Mouse (Mus musculus): Measurements from ENCODE around the gene P3h2. TPM values are rescaled to one million over a fixed set of nuclear protein-coding genes. Genes with fewer than 3 reads are reported as not detected.

The P3h2 gene
- polyA plus RNA-seq, 1 experiment from 2014 or later: 1.0 TPM

DNA sequence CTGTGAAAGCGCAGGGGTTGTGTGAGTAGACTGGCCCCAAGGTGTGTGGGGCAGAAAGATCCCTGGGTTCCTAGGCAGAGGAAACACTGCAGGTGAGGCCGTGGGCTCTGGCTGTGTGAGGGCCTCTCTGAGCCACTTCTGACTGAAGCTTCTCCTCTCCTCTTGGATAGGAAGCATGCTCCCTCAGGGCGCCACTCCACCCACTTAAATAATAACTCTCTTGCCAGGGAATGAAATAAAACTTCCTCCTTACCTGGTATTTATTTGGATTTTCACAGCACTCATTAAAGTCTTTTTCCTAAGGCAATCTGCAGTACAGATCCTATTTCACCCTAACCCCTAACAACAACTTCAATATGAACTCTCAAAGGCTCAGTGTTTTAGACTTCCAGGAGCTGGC lies 151.0 kb downstream of the P3h2 start:
- Histone ChIP-seq H3K27ac (ENCODE audit: low read length) (no peak overlapping the region), H3K4me1 (ENCODE audit: control insufficient read depth, insufficient read depth, low read length) (no peaks in the 10 kb centered on the region), H3K4me2 (ENCODE audit: low read depth, low read length) (no peak overlapping the region), H3K27me3 (replicated peaks; ENCODE audit: control insufficient read depth, insufficient read depth, low read length) (no peaks in the 10 kb centered on the region), H3K36me3 (ENCODE audit: control insufficient read depth, insufficient read depth, low read length) (no peaks in the 10 kb centered on the region), H3K4me3 (ENCODE audit: low read length) (no peak overlapping the region), H3K9me3 (ENCODE audit: control insufficient read depth, low read length) (no peaks in the 10 kb centered on the region), H3K9ac (ENCODE audit: low read depth, low read length) (no peak overlapping the region)
- 87% methylated on average over 3 of the region's 3 CpGs for WGBS
- no peak for ATAC-seq

DNA sequence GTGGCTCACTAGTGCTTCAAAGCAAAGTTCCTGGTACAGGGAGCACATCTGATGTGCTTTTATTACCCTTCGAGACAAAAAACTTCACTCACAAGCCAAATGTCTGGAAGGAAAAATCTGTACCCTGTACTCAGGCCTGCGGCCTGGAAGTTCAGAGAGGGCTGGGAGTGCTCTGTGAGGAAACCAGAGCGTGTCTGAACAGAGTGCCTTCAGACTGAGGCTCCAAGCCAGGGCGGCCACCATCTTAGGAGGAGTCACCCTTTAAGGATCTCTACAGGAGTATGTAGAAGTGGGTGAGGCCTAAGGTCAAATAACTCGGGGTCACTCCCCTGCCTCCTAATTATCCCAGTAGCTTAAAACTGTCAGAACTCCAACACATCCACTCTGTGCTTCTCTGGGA lies 152.2 kb downstream of the P3h2 start:
- H3K9me3 ChIP-seq (ENCODE audit: control insufficient read depth, low read length): no peaks in the 10 kb centered on the region
- no peak overlapping the region for H3K4me3 ChIP-seq (ENCODE audit: low read length)
- no peaks in the 10 kb centered on the region for H3K36me3 ChIP-seq (ENCODE audit: control insufficient read depth, insufficient read depth, low read length)
- H3K4me2 ChIP-seq (ENCODE audit: low read depth, low read length): no peak overlapping the region
- H3K9ac ChIP-seq (ENCODE audit: low read depth, low read length): no peak overlapping the region
- no peaks in the 10 kb centered on the region for H3K27me3 ChIP-seq (replicated peaks; ENCODE audit: control insufficient read depth, insufficient read depth, low read length)
- H3K27ac ChIP-seq (ENCODE audit: low read length): no peak overlapping the region
- H3K4me1 ChIP-seq (ENCODE audit: control insufficient read depth, insufficient read depth, low read length): no peaks in the 10 kb centered on the region
- WGBS: 80% methylated on average over 5 of the region's 5 CpGs
- ATAC-seq: no peak

DNA sequence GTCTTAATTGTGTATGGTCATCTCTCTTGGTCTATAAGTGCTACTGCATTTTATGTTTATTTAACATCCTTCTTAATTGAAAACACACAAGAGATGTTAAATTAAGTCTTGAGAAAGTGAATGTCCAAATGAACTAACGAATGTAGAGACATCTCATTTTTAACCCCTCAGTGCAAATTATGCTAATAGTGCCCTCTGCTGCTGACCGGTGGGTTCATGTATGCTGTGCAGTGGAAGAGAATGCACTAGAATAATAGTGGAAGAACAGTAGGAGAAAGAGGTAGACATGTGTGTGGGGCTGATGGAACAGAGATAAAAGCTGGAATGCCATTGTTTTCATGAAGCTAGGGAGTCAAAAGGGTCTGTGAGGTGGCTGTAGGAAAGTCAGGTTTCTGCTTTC lies 153.6 kb downstream of the P3h2 start:
- H3K4me1 ChIP-seq (ENCODE audit: control insufficient read depth, insufficient read depth, low read length): no peaks in the 10 kb centered on the region
- ATAC-seq: no peak

DNA sequence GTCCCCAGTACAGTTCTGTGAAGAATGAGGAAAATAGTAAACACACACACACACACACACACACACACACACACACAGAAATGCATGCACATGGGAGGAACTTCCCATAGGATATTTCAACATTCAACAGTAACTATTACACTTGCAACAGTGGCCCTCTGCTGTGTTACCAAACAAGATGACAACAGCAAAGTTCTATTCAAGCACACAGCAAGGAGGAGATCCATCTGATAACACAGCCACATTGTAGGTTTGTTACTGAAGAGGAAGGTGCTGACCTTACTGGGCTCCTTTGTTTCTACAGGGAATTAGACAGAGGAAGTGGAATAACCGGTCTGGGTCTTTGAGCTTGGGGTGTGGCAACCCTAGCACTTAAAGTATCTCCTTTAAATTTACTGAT lies 157.5 kb downstream of the P3h2 start:
- 59% methylated on average over 1 of the region's 1 CpGs for WGBS
- H3K4me1 ChIP-seq (ENCODE audit: control insufficient read depth, insufficient read depth, low read length): no peaks in the 10 kb centered on the region
- no peaks in the 10 kb centered on the region for H3K36me3 ChIP-seq (ENCODE audit: control insufficient read depth, insufficient read depth, low read length)
- H3K4me3 ChIP-seq (ENCODE audit: low read length): no peak overlapping the region
- no peak overlapping the region for H3K27ac ChIP-seq (ENCODE audit: low read length)
- H3K4me2 ChIP-seq (ENCODE audit: low read depth, low read length): no peak overlapping the region
- H3K9me3 ChIP-seq (ENCODE audit: control insufficient read depth, low read length): no peaks in the 10 kb centered on the region
- no peaks in the 10 kb centered on the region for H3K27me3 ChIP-seq (replicated peaks; ENCODE audit: control insufficient read depth, insufficient read depth, low read length)
- no peak overlapping the region for H3K9ac ChIP-seq (ENCODE audit: low read depth, low read length)
- ATAC-seq: no peak

More for the DNA sequence above, 153.6 kb downstream of the P3h2 start:
- WGBS: 60% methylated on average over 2 of the region's 2 CpGs
- Histone ChIP-seq H3K9me3 (ENCODE audit: control insufficient read depth, low read length) (no peaks in the 10 kb centered on the region), H3K27me3 (replicated peaks; ENCODE audit: control insufficient read depth, insufficient read depth, low read length) (no peaks in the 10 kb centered on the region), H3K4me3 (ENCODE audit: low read length) (no peak overlapping the region), H3K4me2 (ENCODE audit: low read depth, low read length) (no peak overlapping the region), H3K27ac (ENCODE audit: low read length) (no peak overlapping the region), H3K36me3 (ENCODE audit: control insufficient read depth, insufficient read depth, low read length) (no peaks in the 10 kb centered on the region), H3K9ac (ENCODE audit: low read depth, low read length) (no peak overlapping the region)

DNA sequence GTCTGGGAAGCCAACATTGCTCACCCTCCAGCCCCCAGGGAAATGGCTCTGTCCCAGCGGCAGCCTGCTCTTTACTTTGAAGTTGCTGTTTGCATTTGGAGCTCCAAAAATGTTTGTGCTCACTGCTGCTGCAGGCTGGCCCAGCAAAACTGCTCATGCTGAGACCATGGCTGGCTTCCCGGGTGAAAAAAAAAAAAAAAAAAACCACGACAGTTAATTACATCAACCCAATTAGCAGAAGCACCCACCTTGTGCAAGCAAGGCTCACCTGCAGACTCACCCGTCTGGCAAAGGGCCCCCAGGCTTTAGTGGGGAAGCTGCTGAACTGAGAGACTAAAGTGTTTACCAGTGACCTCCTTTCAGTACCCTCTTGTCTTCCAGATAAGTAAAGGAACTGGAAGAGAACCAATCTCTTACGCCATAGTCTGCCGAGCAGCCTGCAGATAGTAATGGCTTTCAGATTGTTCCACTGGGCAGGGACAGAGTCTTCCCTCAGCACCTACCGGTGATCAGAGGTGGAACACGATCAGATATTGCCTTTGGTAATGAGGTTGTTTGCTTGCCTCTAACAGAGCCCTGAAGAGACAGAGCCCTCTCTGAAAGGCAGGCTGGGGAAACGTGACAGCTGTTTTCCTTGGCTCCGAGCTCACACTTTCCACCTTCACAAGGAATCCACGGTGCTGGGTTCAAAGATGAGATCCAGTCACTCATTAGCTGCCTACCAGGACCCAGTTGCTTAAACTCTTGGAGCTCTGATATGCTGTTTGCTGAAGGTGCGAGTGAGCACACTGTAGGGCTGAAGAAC lies 160.2 kb downstream of the P3h2 start:
- no peaks in the 10 kb centered on the region; the same call in 1 of the 2 replicates for H3K9me3 ChIP-seq (ENCODE audit: control insufficient read depth, low read length)
- no peaks in the 10 kb centered on the region for H3K36me3 ChIP-seq (ENCODE audit: control insufficient read depth, insufficient read depth, low read length)
- no peak overlapping the region for H3K9ac ChIP-seq (ENCODE audit: low read depth, low read length)
- H3K4me1 ChIP-seq (ENCODE audit: control insufficient read depth, insufficient read depth, low read length): no peaks in the 10 kb centered on the region
- no peak overlapping the region for H3K4me2 ChIP-seq (ENCODE audit: low read depth, low read length)
- WGBS: 46% methylated on average over 12 of the region's 12 CpGs
- no peaks in the 10 kb centered on the region for H3K27me3 ChIP-seq (replicated peaks; ENCODE audit: control insufficient read depth, insufficient read depth, low read length)
- no peak for ATAC-seq
- H3K4me3 ChIP-seq (ENCODE audit: low read length): no peak overlapping the region
- H3K27ac ChIP-seq (ENCODE audit: low read length): no peak overlapping the region

GRCm38 (mm10) chr16:25942261-25942660 lies 163.3 kb downstream of the P3h2 start:
- Histone ChIP-seq H3K4me3 (ENCODE audit: low read length) (no peak overlapping the region), H3K9me3 (ENCODE audit: control insufficient read depth, low read length) (no peaks in the 10 kb centered on the region; the same call in 1 of the 2 replicates), H3K36me3 (ENCODE audit: control insufficient read depth, insufficient read depth, low read length) (no peaks in the 10 kb centered on the region), H3K4me2 (ENCODE audit: low read depth, low read length) (no peak overlapping the region), H3K4me1 (ENCODE audit: control insufficient read depth, insufficient read depth, low read length) (no peaks in the 10 kb centered on the region), H3K27me3 (replicated peaks; ENCODE audit: control insufficient read depth, insufficient read depth, low read length) (no peaks in the 10 kb centered on the region), H3K27ac (ENCODE audit: low read length) (no peak overlapping the region), H3K9ac (ENCODE audit: low read depth, low read length) (no peak overlapping the region)
- WGBS: 70% methylated on average over 4 of the region's 4 CpGs
- no peak for ATAC-seq

DNA sequence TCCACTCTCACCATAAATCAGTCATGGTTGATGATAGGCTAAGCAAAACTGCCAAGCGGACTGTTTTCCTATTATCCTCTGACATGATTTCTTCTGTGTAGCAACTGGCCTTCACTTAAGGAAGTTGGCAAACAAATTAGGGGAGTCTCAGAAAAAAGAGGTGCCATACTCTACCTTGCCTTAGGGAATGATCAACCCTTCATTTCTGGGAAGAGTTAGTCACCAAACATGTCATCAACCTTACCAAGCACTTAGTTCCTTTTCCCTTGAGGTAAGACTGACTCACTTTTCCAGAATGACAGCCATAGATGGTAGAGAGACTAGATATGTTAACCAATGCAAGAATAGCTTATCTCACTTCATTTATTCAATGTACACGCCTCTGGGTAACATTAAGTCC lies 171.4 kb downstream of the P3h2 start:
- no peaks in the 10 kb centered on the region for H3K36me3 ChIP-seq (ENCODE audit: control insufficient read depth, insufficient read depth, low read length)
- H3K4me3 ChIP-seq (ENCODE audit: low read length): no peak overlapping the region
- no peaks in the 10 kb centered on the region for H3K9me3 ChIP-seq (ENCODE audit: control insufficient read depth, low read length)
- H3K4me1 ChIP-seq (ENCODE audit: control insufficient read depth, insufficient read depth, low read length): no peaks in the 10 kb centered on the region
- H3K4me2 ChIP-seq (ENCODE audit: low read depth, low read length): no peak overlapping the region
- H3K27me3 ChIP-seq (replicated peaks; ENCODE audit: control insufficient read depth, insufficient read depth, low read length): no peaks in the 10 kb centered on the region
- no peak overlapping the region for H3K9ac ChIP-seq (ENCODE audit: low read depth, low read length)
- 76% methylated on average over 2 of the region's 2 CpGs for WGBS
- ATAC-seq: no peak
- no peak overlapping the region for H3K27ac ChIP-seq (ENCODE audit: low read length)

DNA sequence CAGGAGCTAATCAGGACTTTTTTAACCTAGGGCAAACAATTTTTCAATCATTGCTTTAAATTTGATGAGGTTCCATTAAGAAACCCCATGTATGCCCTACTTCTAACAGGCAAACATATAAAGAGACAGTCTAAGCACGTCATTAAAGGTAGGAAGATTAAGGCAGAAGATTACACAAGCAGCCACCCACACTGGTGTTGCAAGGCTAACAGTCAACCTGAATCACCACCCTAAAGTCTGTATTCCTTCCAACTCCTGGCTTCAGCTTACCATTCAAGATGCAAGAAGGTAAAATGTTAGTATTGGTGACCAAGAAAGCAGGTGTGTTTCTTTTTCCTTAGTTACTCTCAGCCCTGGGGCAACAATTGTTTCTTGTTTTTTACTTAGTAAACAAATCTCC lies 193.4 kb downstream of the P3h2 start:
- Histone ChIP-seq H3K27me3 (replicated peaks; ENCODE audit: control insufficient read depth, insufficient read depth, low read length) (no peaks in the 10 kb centered on the region), H3K4me2 (ENCODE audit: low read depth, low read length) (no peak overlapping the region), H3K4me1 (ENCODE audit: control insufficient read depth, insufficient read depth, low read length) (no peaks in the 10 kb centered on the region), H3K4me3 (ENCODE audit: low read length) (no peak overlapping the region), H3K36me3 (ENCODE audit: control insufficient read depth, insufficient read depth, low read length) (no peaks in the 10 kb centered on the region), H3K27ac (ENCODE audit: low read length) (no peak overlapping the region), H3K9me3 (ENCODE audit: control insufficient read depth, low read length) (no peaks in the 10 kb centered on the region), H3K9ac (ENCODE audit: low read depth, low read length) (no peak overlapping the region)
- no peak for ATAC-seq
- WGBS: 59% methylated on average over 1 of the region's 1 CpGs

Measured in intestine, embryonic 16.5 days (tissue).